Mouse (Mus musculus) E14TG2a.4 (cell line): Measurements from ENCODE around the gene Prpf18.
"Not testable (repeated sequence)": the region's sequence is repeated elsewhere in the genome, so short reads cannot be mapped to it uniquely, and the experiment has no call there.

Source experiments
- CTCF ChIP-seq: conservative IDR thresholded peaks from 2 replicates; pipeline ENCODE4 v1.5.1; 2014; ENCODE audit warnings: low read length
- NANOG ChIP-seq: IDR thresholded peaks from 2 replicates; pipeline ENCODE4 v1.6.1; 2014; ENCODE audit warnings: borderline replicate concordance, low read length, mixed read lengths
- POU5F1 ChIP-seq: IDR thresholded peaks from 2 replicates; pipeline ENCODE4 v1.6.1; 2014; ENCODE audit warnings: low read length, borderline replicate concordance

GRCm38 (mm10) chr2:4614276-4614929, 37.5 kb downstream of the Prpf18 start:
- not testable (repeated sequence) for TF ChIP-seq CTCF, POU5F1, NANOG
